Mouse (Mus musculus) spleen, adult 2 months (tissue): ENCODE data around the gene Myrip. TPM values are rescaled to one million over a fixed set of nuclear protein-coding genes. Genes with fewer than 3 reads are reported as not detected.
A peak's percentile ranks its signal among the peaks of the same experiment; 100 is the strongest.

Experiments used
- DNase-seq, 2 experiments: peaks; one replicate each; pipeline versions ENCODE4 v3.0.0 to v3.0.0-alpha.2; 2012 to 2021; ENCODE audit warnings: low spot score in 2 of 2, low read depth in 1 of 2
- H3K27ac ChIP-seq: fragments of 200-500 bp; 2 replicates; pipeline ENCODE4 v1.5.1; 2012; ENCODE audit warnings: low read length, inconsistent platforms; ENCODE audit not compliant: insufficient read depth
- H3K27me3 ChIP-seq: fragments of 200-500 bp; 2 replicates; pipeline ENCODE4 v1.6.1; 2012; ENCODE audit warnings: mild to moderate bottlenecking, moderate library complexity, low read length, inconsistent platforms; ENCODE audit not compliant: control insufficient read depth, insufficient read depth
- H3K36me3 ChIP-seq: fragments of 200-500 bp; 2 replicates; pipeline ENCODE4 v1.6.1; 2012; ENCODE audit warnings: mild to moderate bottlenecking, low read length, inconsistent platforms; ENCODE audit not compliant: control insufficient read depth, insufficient read depth
- H3K4me1 ChIP-seq: fragments of 200-500 bp; 2 replicates; pipeline ENCODE4 v1.6.1; 2011; ENCODE audit warnings: inconsistent platforms; ENCODE audit not compliant: control insufficient read depth, insufficient read depth, insufficient read length
- H3K4me3 ChIP-seq: fragments of 200-500 bp; 2 replicates; pipeline ENCODE4 v1.5.1; 2011; ENCODE audit warnings: mild to moderate bottlenecking, inconsistent platforms; ENCODE audit not compliant: insufficient read depth, insufficient read length; ENCODE audit errors: extremely low read depth
- CTCF ChIP-seq: fragments of 200-500 bp; IDR thresholded peaks from 2 replicates; pipeline ENCODE4 v1.5.1; 2011; ENCODE audit warnings: mild to moderate bottlenecking, inconsistent platforms; ENCODE audit not compliant: insufficient read depth, insufficient read length, insufficient replicate concordance; ENCODE audit errors: extremely low read depth
- POLR2A ChIP-seq: fragments of 200-500 bp; IDR thresholded peaks from 2 replicates; pipeline ENCODE4 v1.6.1; 2011; ENCODE audit warnings: low read depth, low read length, inconsistent platforms
- WGBS: fragments of 180-500 bp; shearing (Covaris S2); methylation state at CpG from one replicate; pipeline ENCODE4 v1.1.7; 2018; 5-methylcytosine and 5-hydroxymethylcytosine counted together
- polyA plus RNA-seq: library from polyadenylated mRNA; depleted of rRNA; stranded (reverse); fragments of >200 nt; gene quantifications from 2 replicates; pipeline ENCODE4 v1.2.3, GENCODE M21; 2012

Gene Myrip
- polyA plus RNA-seq, 1 experiment, result 0.13 TPM

- peak; percentile 8 to 36 for DNase-seq
- H3K27ac ChIP-seq, result no peak overlapping the region
- no peaks in the 10 kb centered on the region for H3K36me3 ChIP-seq
- H3K4me3 ChIP-seq, result no peak overlapping the region
- no peaks in the 10 kb centered on the region for H3K27me3 ChIP-seq
- H3K4me1 ChIP-seq, result no peaks in the 10 kb centered on the region
- TF ChIP-seq CTCF (peak; percentile 52; the same call in 1 of the 2 replicates), POLR2A (no peak)
- WGBS, result 13% methylated on average over 5 of the region's 5 CpGs
Measured at GRCm38 (mm10) chr9:120410421-120410820, 109.1 kb downstream of the Myrip start.

- no peak overlapping the region for H3K27ac ChIP-seq
- WGBS, result 4% methylated on average over 4 of the region's 7 CpGs
- no peaks in the 10 kb centered on the region for H3K4me1 ChIP-seq
- TF ChIP-seq CTCF (0 out of 2 replicates have a peak, but pooled peaks have one; percentile 18), POLR2A (no peak)
- peak; percentile 43 to 47 for DNase-seq
- no peaks in the 10 kb centered on the region for H3K27me3 ChIP-seq
- no peaks in the 10 kb centered on the region for H3K36me3 ChIP-seq
- H3K4me3 ChIP-seq, result no peak overlapping the region
Measured at GRCm38 (mm10) chr9:120415504-120415903, 114.2 kb downstream of the Myrip start.

DNA sequence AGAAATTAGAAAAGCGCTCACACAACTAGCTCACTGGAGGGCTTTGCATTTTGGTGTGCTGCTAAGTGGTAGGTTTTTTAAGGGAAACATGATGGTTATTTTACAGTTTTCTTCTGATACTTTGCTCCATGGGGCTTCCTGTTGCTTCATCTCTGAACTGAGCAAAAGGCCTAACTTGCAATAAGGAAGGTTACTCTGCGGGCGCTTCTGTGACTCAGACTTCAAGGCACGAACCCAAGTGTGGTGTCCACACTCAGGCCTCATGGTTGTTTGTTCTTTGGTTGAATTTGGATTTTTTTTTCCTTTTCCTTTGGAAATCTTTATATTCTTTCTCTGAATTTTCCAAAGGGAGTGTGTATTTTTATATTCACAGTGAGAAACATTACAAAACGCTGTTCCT lies 114.8 kb downstream of the Myrip start:
- 81% methylated on average over 5 of the region's 5 CpGs for WGBS

GRCm38 (mm10) chr9:120416729-120417128 lies 115.4 kb downstream of the Myrip start:
- TF ChIP-seq CTCF (no peak), POLR2A (no peak)
- Histone ChIP-seq H3K27me3 (no peaks in the 10 kb centered on the region), H3K36me3 (no peaks in the 10 kb centered on the region), H3K4me3 (no peak overlapping the region), H3K4me1 (no peaks in the 10 kb centered on the region), H3K27ac (no peak overlapping the region)
- DNase-seq, result no peak
- WGBS, result 81% methylated on average over 5 of the region's 5 CpGs

More for the DNA sequence above, 114.8 kb downstream of the Myrip start:
- Histone ChIP-seq H3K27ac (no peak overlapping the region), H3K4me1 (no peaks in the 10 kb centered on the region), H3K36me3 (no peaks in the 10 kb centered on the region), H3K27me3 (no peaks in the 10 kb centered on the region), H3K4me3 (no peak overlapping the region)
- TF ChIP-seq POLR2A (no peak), CTCF (no peak)
- no peak for DNase-seq

- no peak overlapping the region for H3K27ac ChIP-seq
- H3K36me3 ChIP-seq, result no peaks in the 10 kb centered on the region
- H3K4me1 ChIP-seq, result no peaks in the 10 kb centered on the region
- no peak for DNase-seq
- no peaks in the 10 kb centered on the region for H3K27me3 ChIP-seq
- no peak for TF ChIP-seq CTCF
- TF ChIP-seq POLR2A, result no peak
- H3K4me3 ChIP-seq, result no peak overlapping the region
- WGBS, result 81% methylated on average over 7 of the region's 7 CpGs
Measured at GRCm38 (mm10) chr9:120418582-120418981, 117.3 kb downstream of the Myrip start.

GRCm38 (mm10) chr9:120424567-120424966 lies 123.3 kb downstream of the Myrip start:
- Histone ChIP-seq H3K27me3 (no peaks in the 10 kb centered on the region), H3K27ac (no peak overlapping the region), H3K4me3 (no peak overlapping the region), H3K36me3 (no peaks in the 10 kb centered on the region), H3K4me1 (no peaks in the 10 kb centered on the region)
- no peak for TF ChIP-seq POLR2A
- TF ChIP-seq CTCF, result no peak
- WGBS, result 74% methylated on average over 7 of the region's 7 CpGs
- DNase-seq, result no peak

DNA sequence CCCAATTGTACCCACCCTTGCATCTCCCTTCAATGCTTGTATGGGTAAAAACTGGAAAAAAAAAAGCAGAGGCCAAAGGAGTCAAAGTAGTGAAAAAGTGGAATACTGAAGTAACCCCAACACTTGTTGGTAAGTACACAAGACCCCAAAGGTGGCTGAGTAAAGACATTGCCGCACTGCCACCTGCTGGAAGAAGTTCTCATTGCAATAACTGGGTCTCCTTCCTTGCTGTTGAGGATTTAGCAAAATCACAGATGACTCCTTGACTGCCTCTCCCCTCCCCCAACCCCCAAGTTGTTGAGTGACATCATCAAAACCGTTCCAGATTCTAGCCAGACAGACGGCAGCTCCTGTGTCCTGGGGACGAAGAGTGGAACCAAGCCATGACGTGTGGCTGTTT lies 124.5 kb downstream of the Myrip start:
- H3K27me3 ChIP-seq, result no peaks in the 10 kb centered on the region
- H3K4me1 ChIP-seq, result no peaks in the 10 kb centered on the region
- no peaks in the 10 kb centered on the region for H3K36me3 ChIP-seq
- H3K27ac ChIP-seq, result no peak overlapping the region
- no peak overlapping the region for H3K4me3 ChIP-seq
- peak; percentile 3 to 30 for DNase-seq
- 41% methylated on average over 5 of the region's 5 CpGs for WGBS
- TF ChIP-seq CTCF (peak; percentile 60; the same call in 1 of the 2 replicates), POLR2A (no peak)
